In the genomic region with DNA sequence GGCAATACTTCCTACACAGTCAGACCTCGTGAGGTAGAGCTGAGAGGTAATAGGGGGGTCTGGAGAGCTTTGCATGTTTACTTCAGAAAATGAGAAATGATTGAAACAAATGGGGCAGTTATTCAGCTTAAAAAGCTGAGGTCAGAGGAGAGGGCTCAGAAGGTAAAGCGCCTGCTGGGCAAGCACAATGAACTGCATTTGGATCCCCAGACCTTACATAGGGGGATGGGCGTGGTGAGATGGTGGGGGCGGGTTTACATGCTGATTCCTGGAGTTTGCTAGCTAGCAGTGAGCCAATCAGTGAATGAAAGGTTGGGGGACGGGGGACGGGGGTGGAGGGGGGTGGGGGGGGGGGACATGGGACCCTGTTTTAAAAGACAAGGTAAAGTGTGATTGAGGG, we compare ENCODE assay signal across 27 mouse cellular contexts.
DNase-seq lines count a peak whose midpoint lies in the region; ATAC-seq lines count a peak whose summit lies in the region.
"Had no signal": no experiment of that assay in that cellular context is flagged by ENCODE, and none has a peak within 500 bp of the region (broad histone marks: within the 10 kb centered on the region; RNA-seq: fewer than 3 reads in every experiment).

No protein-coding gene starts in this region.

- H3K4me3 ChIP-seq in hindbrain, embryonic 11.5 days (ENCODE audit: low read depth, low read length) = no peak overlapping the region
- H3K4me3 ChIP-seq in hindbrain, embryonic 13.5 days = no peak overlapping the region
- H3K4me3 ChIP-seq: heart, embryonic 15.5 days; kidney, embryonic 15.5 days; lung, embryonic 15.5 days; midbrain, embryonic 12.5 days; neural tube, embryonic 13.5 days; stomach, embryonic 15.5 days had no signal

- no peak overlapping the region for H3K9ac ChIP-seq in hindbrain, embryonic 11.5 days (ENCODE audit: low read depth, low read length)
- H3K9ac ChIP-seq in hindbrain, embryonic 13.5 days = no peak overlapping the region
- H3K9ac ChIP-seq: heart, embryonic 15.5 days; hindbrain, embryonic 14.5 days; kidney, embryonic 15.5 days; lung, embryonic 15.5 days; midbrain, embryonic 12.5 days; neural tube, embryonic 13.5 days; stomach, embryonic 15.5 days had no signal

- H3K4me1 ChIP-seq in hindbrain, embryonic 11.5 days (replicated peaks; ENCODE audit: control insufficient read depth, insufficient read depth, low read length) = no peaks in the 10 kb centered on the region
- H3K4me1 ChIP-seq in hindbrain, embryonic 13.5 days (replicated peaks) = no peaks in the 10 kb centered on the region; the same call in none of the 2 replicates
- H3K4me1 ChIP-seq: kidney, embryonic 15.5 days; lung, embryonic 15.5 days; stomach, embryonic 15.5 days had no signal

- no peaks in the 10 kb centered on the region for H3K9me3 ChIP-seq in hindbrain, embryonic 11.5 days (ENCODE audit: control insufficient read depth, low read length)
- H3K9me3 ChIP-seq in hindbrain, embryonic 13.5 days = no peaks in the 10 kb centered on the region
- H3K9me3 ChIP-seq: heart, embryonic 15.5 days; kidney, embryonic 15.5 days; lung, embryonic 15.5 days; midbrain, embryonic 12.5 days; neural tube, embryonic 13.5 days; stomach, embryonic 15.5 days had no signal

- ATAC-seq in hindbrain, embryonic 11.5 days (ENCODE audit: low FRiP score) = no peak
- no peak for ATAC-seq in hindbrain, embryonic 13.5 days (ENCODE audit: low FRiP score)
- ATAC-seq: activated CD4-positive, CD25-positive, alpha-beta regulatory T cell, adult 4 months; inflammation-experienced regulatory T-cells, adult 6 months had no signal

- H3K27ac ChIP-seq in hindbrain, embryonic 11.5 days (ENCODE audit: low read depth, low read length) = no peak overlapping the region
- no peak overlapping the region for H3K27ac ChIP-seq in hindbrain, embryonic 13.5 days
- H3K27ac ChIP-seq: heart, embryonic 15.5 days; hindbrain, embryonic 14.5 days; kidney, embryonic 15.5 days; lung, embryonic 15.5 days; midbrain, embryonic 12.5 days; neural tube, embryonic 13.5 days; stomach, embryonic 15.5 days had no signal

- WGBS in hindbrain, embryonic 11.5 days = 2% methylated on average over 4 of the region's 6 CpGs
- 4% methylated on average over 6 of the region's 6 CpGs for WGBS in hindbrain, embryonic 13.5 days

- no peaks in the 10 kb centered on the region for H3K36me3 ChIP-seq in hindbrain, embryonic 11.5 days (ENCODE audit: control insufficient read depth, insufficient read depth, low read length)
- no peaks in the 10 kb centered on the region for H3K36me3 ChIP-seq in hindbrain, embryonic 13.5 days
- H3K36me3 ChIP-seq: heart, embryonic 15.5 days; kidney, embryonic 15.5 days; lung, embryonic 15.5 days; midbrain, embryonic 12.5 days; neural tube, embryonic 13.5 days; stomach, embryonic 15.5 days had no signal

- no peaks in the 10 kb centered on the region; the same call in 1 of the 2 replicates for H3K27me3 ChIP-seq in hindbrain, embryonic 11.5 days (ENCODE audit: control insufficient read depth, insufficient read depth, low read length)
- H3K27me3 ChIP-seq in hindbrain, embryonic 13.5 days = 0 out of 2 replicates have a peak, but pooled peaks cover 9% of the 10 kb centered on the region
- H3K27me3 ChIP-seq: CH12.LX; heart, embryonic 15.5 days; kidney, embryonic 15.5 days; lung, embryonic 15.5 days; neural tube, embryonic 13.5 days; stomach, embryonic 15.5 days had no signal

- H3K4me2 ChIP-seq in hindbrain, embryonic 11.5 days (replicated peaks; ENCODE audit: low read depth, low read length) = no peak overlapping the region
- no peak overlapping the region for H3K4me2 ChIP-seq in hindbrain, embryonic 13.5 days
- H3K4me2 ChIP-seq: heart, embryonic 15.5 days; hindbrain, embryonic 14.5 days; kidney, embryonic 15.5 days; liver, embryonic 11.5 days; lung, embryonic 15.5 days; midbrain, embryonic 12.5 days; neural tube, embryonic 13.5 days; stomach, embryonic 15.5 days had no signal

- peak; percentile 26 for DNase-seq in embryo, embryonic 10 days (ENCODE audit: low spot score)
- no peak for DNase-seq in embryo, embryonic 9.5 days (ENCODE audit: extremely low spot score)
- DNase-seq in hindbrain, embryonic 11.5 days (ENCODE audit: low spot score) = peak; percentile 24
- peak; percentile 44 for DNase-seq in embryo, embryonic 11 days
- DNase-seq in retina, embryonic 14.5 days (ENCODE audit: low spot score) = peak; percentile 23
- no peak for DNase-seq in left cerebral cortex, adult 11 months (ENCODE audit: low spot score)
- no peak for DNase-seq in layer of hippocampus, adult 18-20 months (ENCODE audit: low spot score in 2 of 2)
- DNase-seq: adrenal gland, adult 2 months; adrenal gland, postnatal 36 days; cerebellum, adult 18-20 months; cerebellum, postnatal 14 days; gastrocnemius, postnatal 10 days; kidney, adult 11 months; kidney, postnatal 25 days; right cerebral cortex, postnatal 25 days had no signal

Comparison
In these comparisons a context has a peak if more than half of its experiments do, and no peak if none do; other contexts are left out.
1. DNase-seq: peak in embryo, embryonic 10 days (single experiment), hindbrain, embryonic 11.5 days (single experiment), embryo, embryonic 11 days (single experiment) and retina, embryonic 14.5 days (single experiment); none in embryo, embryonic 9.5 days (single experiment), left cerebral cortex, adult 11 months (single experiment) and layer of hippocampus, adult 18-20 months (0 of 2).